Mouse (Mus musculus): Measurements from ENCODE around the gene Wnt8b.

The Wnt8b gene

DNA sequence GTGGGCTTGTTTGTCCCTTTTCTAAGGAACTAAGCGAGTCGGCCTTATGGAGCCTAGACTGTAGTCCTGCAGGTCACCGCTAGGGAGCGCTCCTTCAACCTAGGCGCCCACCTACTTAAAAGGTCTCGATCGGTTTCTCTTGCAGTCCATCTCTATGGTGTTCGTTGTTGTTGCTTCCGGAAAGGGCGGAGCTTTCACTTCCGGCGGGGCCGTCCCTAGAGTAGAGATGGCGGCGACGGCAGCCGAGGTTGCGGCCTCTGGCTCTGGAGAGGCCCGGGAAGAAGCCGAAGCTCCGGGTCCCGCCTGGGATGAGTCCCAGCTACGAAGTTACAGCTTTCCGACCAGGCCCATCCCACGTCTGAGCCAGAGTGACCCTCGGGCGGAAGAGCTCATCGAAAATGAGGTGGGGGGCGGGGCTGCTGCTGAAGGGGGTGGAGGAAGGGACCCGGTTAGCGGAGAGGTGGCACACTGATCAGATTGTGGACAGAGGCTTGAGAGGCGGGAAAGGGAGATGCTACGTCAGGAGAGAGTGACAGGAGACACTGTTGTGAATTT is 69.5 kb downstream of the Wnt8b start, which contains the start of gene Hif1an:
Gene Hif1an (plus strand): TSS at position 199 of the 555 bp plus-strand sequence.
- peak; percentile 98 for DNase-seq (ENCODE audit: low read depth)
